Mouse (Mus musculus): ENCODE data around the gene Vmn1r57.
"Not testable (repeated sequence)": the region's sequence is repeated elsewhere in the genome, so short reads cannot be mapped to it uniquely, and the experiment has no call there.

The Vmn1r57 gene

DNA sequence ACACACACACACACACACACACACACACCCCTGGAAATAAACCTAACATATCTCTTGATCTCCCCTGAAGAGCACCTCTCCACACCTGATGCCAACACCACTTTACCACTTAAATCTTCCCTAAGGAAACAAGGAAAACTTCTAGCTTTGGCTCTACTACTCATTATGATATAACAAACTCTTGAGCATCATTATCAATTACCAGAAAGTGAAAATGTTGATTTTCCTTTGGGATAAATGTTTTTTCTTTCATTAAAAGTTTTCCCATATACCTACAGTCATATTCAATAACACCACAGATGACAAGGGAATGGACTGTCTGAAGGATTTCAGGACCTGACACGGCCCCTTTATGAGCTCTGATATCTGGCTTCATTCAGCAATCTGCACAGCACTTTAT is at the start of gene Vmn1r57:
TSS of gene Vmn1r57 (plus strand) at position 301 of the 400 bp plus-strand sequence.
- DNase-seq (ENCODE audit: low spot score in 2 of 2), result not testable (repeated sequence)

DNA sequence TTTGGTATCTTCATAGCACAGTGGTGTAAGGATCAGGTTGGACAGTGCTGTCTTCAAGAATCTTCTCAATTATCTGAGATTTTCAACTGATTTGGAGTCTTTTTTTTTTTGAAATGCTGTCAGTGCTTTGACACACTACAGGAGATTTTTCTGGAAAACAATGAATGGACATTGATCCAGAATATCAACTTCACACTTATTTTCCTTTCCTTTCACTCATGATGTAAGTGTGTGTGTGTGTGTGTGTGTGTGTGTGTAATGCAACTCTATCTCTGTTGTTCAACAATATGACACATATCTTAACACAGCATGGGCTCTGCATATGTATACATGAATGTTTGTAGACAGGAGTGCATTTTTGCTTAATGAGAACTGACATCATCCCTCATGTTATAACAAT is 21.6 kb upstream of the Vmn1r57 start, which contains the start of gene Vmn1r56:
TSS of gene Vmn1r56 (minus strand) at position 101 of the 400 bp plus-strand sequence.
- not testable (repeated sequence) for DNase-seq (ENCODE audit: low spot score in 2 of 2)

DNA sequence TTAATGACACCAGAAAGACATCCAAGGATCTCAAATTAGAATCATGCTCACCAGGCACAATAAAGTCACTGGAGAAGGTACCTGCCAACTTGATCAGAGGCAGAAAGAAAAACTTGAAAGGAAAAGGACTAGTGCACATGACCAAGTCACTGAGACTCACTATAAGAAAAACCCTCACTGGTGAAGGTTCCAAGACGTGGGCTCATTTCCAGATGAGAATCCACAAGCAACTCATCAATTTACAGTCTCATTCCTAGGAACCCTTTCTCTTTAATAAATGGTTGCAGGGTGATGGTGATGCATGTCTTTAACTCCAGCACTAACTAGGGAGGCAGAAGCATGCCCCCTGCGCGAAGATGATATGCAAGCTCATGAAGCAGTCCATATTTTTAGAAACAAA is 44.8 kb downstream of the Vmn1r57 start:
- DNase-seq (ENCODE audit: low spot score in 2 of 2), result no peak

Data from natural killer cell, adult 2 months (primary cell).